Mouse (Mus musculus): ENCODE data around the gene Gsta1.
"Not testable (repeated sequence)": the region's sequence is repeated elsewhere in the genome, so short reads cannot be mapped to it uniquely, and the experiment has no call there.

DNA sequence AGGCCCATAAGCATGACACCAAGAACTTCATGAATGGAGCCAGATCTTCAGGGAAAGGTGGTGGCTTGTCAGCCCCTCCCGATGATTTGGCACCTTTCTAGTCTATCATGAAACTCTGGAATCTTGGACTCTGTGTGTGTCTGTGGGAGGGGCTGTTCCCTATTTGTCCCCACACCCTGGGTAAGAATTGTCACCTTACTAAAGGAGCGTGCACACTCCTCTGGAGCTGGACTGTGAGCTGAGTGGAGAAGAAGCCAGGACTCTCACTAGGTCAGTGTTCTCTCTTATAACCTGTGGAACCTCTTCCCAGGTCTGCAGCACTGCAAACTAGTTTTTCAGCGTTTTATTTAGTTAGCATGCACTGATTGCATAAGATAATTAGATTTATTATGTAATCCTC is at the start of gene Gsta1:
- not testable (repeated sequence) for TF ChIP-seq CTCF, POLR2A (IDR thresholded peaks at IDR 0.05; ENCODE audit: insufficient read depth, low read depth, low read length)
